Mouse (Mus musculus) megakaryocyte, embryonic 14.5 days (primary cell): ENCODE measurements at regions not wholly inside any gene's neighbourhood (a gene's known extent, or its start where the extent isn't known, plus 50 kb on each side); places are given as distances from the start of the nearest gene placed in this dataset.

ENCODE experiments used
- FLI1 ChIP-seq: IDR thresholded peaks from 2 replicates; pipeline ENCODE4 v1.6.1; 2012; ENCODE audit warnings: low read length, inconsistent platforms, mixed read lengths
- GATA1 ChIP-seq: IDR thresholded peaks from 3 replicates; pipeline ENCODE4 v1.6.1; 2012; ENCODE audit warnings: mixed read lengths, low read length, inconsistent platforms, borderline replicate concordance

DNA sequence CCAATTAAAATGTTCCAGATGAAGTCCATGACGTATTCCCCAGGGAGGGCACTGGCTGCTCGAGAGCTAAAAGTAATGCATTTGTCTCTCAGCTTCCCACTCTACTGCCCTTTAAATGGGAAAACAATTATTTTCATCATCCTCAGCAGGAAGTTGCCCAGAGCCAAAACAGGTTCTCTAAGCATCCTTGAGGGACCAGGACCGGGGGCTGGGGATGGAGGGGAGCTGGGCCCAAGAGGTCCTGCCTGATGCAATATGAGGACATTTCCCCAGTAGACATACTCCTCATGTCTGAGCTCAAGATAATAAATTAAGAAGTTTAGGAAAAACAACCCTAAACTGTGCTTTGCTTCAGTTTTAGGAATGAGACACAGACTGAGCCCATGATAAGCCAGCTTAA is 270.5 kb upstream of the Jarid2 start:
- TF ChIP-seq GATA1, result no peak
- no peak for TF ChIP-seq FLI1
